Mouse (Mus musculus) WW6 (cell line): Measurements from ENCODE around the gene Twf1.
A peak's percentile ranks its signal among the peaks of the same experiment; 100 is the strongest.

Experiments
- DNase-seq: peaks from one replicate; pipeline ENCODE4 v3.0.0-alpha.2; 2013; ENCODE audit warnings: low read depth, low spot score

Twf1 gene

GRCm38 (mm10) chr15:94574566-94575268, 15.0 kb downstream of the Twf1 start:
- no peak for DNase-seq

- DNase-seq, result no peak
Measured at GRCm38 (mm10) chr15:94572746-94573145, 16.9 kb downstream of the Twf1 start.

- DNase-seq, result no peak
Measured at GRCm38 (mm10) chr15:94571501-94571900, 18.2 kb downstream of the Twf1 start.

- no peak for DNase-seq
Measured at GRCm38 (mm10) chr15:94568496-94569182, 21.1 kb downstream of the Twf1 start.

- peak; percentile 53 for DNase-seq
Measured at GRCm38 (mm10) chr15:94565854-94566253, 23.8 kb downstream of the Twf1 start.

GRCm38 (mm10) chr15:94564909-94565308, 24.8 kb downstream of the Twf1 start:
- DNase-seq, result no peak

- DNase-seq, result no peak
Measured at GRCm38 (mm10) chr15:94558895-94559656, 30.6 kb downstream of the Twf1 start.

GRCm38 (mm10) chr15:94557442-94557841, 32.2 kb downstream of the Twf1 start:
- DNase-seq, result peak; percentile 65

- DNase-seq, result no peak
Measured at GRCm38 (mm10) chr15:94553536-94553935, 36.2 kb downstream of the Twf1 start.

- DNase-seq, result no peak
Measured at GRCm38 (mm10) chr15:94544844-94545243, 44.8 kb downstream of the Twf1 start.

GRCm38 (mm10) chr15:94544052-94544636, 45.5 kb downstream of the Twf1 start:
- no peak for DNase-seq

GRCm38 (mm10) chr15:94543409-94544051, 46.2 kb downstream of the Twf1 start, which contains the start of the genes Pus7l and Irak4:
TSS of gene Pus7l (minus strand) at chr15:94543547.
TSS of gene Irak4 (plus strand) at chr15:94543643.
- peak; percentile 84 for DNase-seq

- DNase-seq, result no peak
Measured at GRCm38 (mm10) chr15:94542567-94543408, 46.9 kb downstream of the Twf1 start.

GRCm38 (mm10) chr15:94539296-94539695, 50.4 kb downstream of the Twf1 start:
- DNase-seq, result no peak

- no peak for DNase-seq
Measured at GRCm38 (mm10) chr15:94535521-94535920, 54.2 kb downstream of the Twf1 start.

- DNase-seq, result no peak
Measured at GRCm38 (mm10) chr15:94532956-94533355, 56.7 kb downstream of the Twf1 start.

GRCm38 (mm10) chr15:94532306-94532705, 57.4 kb downstream of the Twf1 start:
- no peak for DNase-seq

GRCm38 (mm10) chr15:94530519-94530918, 59.2 kb downstream of the Twf1 start:
- no peak for DNase-seq
